Mouse (Mus musculus): ENCODE measurements at regions not wholly inside any gene's neighbourhood (a gene's known extent, or its start where the extent isn't known, plus 50 kb on each side); places are given as distances from the start of the nearest gene placed in this dataset.

DNA sequence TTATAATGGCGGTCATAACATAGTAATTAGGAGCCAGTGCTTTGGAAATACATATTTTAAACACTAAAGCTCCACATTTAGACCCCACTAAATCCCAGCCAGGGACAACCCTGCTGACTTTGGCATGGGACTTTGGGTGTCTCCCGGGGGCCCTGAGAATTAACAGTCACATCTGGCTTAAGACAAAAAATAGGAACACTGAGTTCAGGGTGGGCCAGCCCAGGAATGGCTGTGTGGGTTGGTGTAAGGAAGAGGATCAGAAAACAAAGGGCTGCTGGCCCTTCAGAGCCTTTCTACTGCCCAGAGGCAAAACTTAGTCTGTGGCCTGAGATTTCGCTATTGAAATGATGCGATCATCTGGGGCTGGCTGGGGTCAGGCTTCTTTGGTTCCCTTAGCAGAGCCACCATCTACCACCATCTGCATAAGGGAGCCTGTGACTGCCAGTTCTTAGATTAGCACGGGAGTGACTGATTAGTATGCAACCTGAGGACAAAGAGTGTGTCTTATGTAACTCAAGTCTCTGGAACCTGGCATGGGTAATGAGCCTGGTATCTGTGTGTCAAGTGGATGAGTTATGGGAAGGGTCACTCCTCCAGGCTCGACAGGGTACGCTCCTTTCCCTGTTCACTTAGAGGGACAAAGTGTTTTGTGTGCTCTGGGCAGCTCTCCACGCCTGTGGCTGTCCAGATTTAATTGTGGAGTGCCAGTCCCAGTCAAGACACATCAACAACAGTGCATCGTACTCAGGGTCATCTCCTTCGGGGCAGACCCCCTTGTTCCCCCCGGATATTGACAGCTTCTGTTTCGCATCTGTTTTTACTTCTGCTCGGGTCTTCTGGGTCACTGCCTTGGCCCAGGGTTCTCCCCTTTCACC, 199.0 kb downstream of the Ets1 start:
- Histone ChIP-seq H3K4me2 (replicated peaks; ENCODE audit: low read depth, low read length) (no peak overlapping the region), H3K36me3 (ENCODE audit: control insufficient read depth, insufficient read depth, low read length) (no peaks in the 10 kb centered on the region), H3K9me3 (ENCODE audit: control insufficient read depth, low read length) (no peaks in the 10 kb centered on the region), H3K27ac (ENCODE audit: low read depth, low read length) (no peak overlapping the region), H3K4me1 (replicated peaks; ENCODE audit: control insufficient read depth, insufficient read depth, low read length) (no peaks in the 10 kb centered on the region), H3K9ac (ENCODE audit: low read depth, low read length) (no peak overlapping the region), H3K4me3 (ENCODE audit: low read depth, low read length) (no peak overlapping the region), H3K27me3 (ENCODE audit: control insufficient read depth, insufficient read depth, low read length) (no peaks in the 10 kb centered on the region)
- DNase-seq (ENCODE audit: low spot score) (peak; percentile 48), ATAC-seq (ENCODE audit: low FRiP score) (peak; percentile 49)
- WGBS: 19% methylated on average over 13 of the region's 13 CpGs

DNA sequence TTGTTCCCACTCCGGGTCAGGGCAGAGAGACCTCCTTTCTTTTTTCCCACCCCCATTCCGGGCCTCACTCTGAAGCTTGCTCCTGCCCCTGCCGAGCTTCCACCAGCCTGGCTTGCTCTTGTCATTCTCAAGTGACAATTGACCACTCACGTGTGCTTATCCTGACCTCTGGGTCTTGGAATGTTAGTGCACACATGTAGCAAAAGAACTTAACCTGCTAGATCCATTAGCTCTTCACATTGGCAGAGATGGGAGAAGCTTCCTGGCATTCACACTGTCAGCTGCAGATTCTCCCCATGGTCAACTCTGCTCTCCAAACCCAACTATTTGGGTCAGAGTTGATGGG, 199.6 kb downstream of the Ets1 start:
- H3K36me3 ChIP-seq (ENCODE audit: control insufficient read depth, insufficient read depth, low read length): no peaks in the 10 kb centered on the region
- H3K9me3 ChIP-seq (ENCODE audit: control insufficient read depth, low read length): no peaks in the 10 kb centered on the region
- no peak overlapping the region for H3K9ac ChIP-seq (ENCODE audit: low read depth, low read length)
- no peak for DNase-seq (ENCODE audit: low spot score)
- H3K4me2 ChIP-seq (replicated peaks; ENCODE audit: low read depth, low read length): no peak overlapping the region
- H3K27ac ChIP-seq (ENCODE audit: low read depth, low read length): no peak overlapping the region
- H3K4me1 ChIP-seq (replicated peaks; ENCODE audit: control insufficient read depth, insufficient read depth, low read length): no peaks in the 10 kb centered on the region
- 8% methylated on average over 4 of the region's 4 CpGs for WGBS
- no peak for ATAC-seq (ENCODE audit: low FRiP score)
- no peak overlapping the region for H3K4me3 ChIP-seq (ENCODE audit: low read depth, low read length)
- H3K27me3 ChIP-seq (ENCODE audit: control insufficient read depth, insufficient read depth, low read length): no peaks in the 10 kb centered on the region

DNA sequence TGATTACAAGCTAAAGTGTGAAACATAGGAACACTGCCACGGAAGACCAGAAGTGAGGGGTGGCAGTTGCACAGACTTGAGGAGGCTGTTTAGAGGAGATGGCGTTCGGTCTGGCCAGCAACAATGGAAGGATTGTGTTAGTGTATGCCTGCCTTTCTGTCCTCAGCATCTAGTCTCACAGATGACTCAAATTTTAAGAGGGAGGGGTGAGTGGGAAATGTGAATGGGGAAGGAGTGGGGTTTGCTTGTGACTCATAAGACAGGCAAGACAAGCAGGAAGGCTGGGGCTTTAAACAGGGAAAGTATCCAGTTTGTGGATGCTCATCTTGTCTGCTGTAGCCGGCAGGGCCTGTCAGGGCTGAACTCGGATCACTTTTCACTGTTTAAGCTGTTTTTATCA, 200.3 kb downstream of the Ets1 start:
- no peak overlapping the region for H3K4me3 ChIP-seq (ENCODE audit: low read depth, low read length)
- H3K9ac ChIP-seq (ENCODE audit: low read depth, low read length): no peak overlapping the region
- no peaks in the 10 kb centered on the region for H3K9me3 ChIP-seq (ENCODE audit: control insufficient read depth, low read length)
- WGBS: 62% methylated on average over 5 of the region's 5 CpGs
- DNase-seq (ENCODE audit: low spot score): no peak
- H3K4me1 ChIP-seq (replicated peaks; ENCODE audit: control insufficient read depth, insufficient read depth, low read length): no peaks in the 10 kb centered on the region
- no peak overlapping the region for H3K27ac ChIP-seq (ENCODE audit: low read depth, low read length)
- no peak overlapping the region for H3K4me2 ChIP-seq (replicated peaks; ENCODE audit: low read depth, low read length)
- H3K36me3 ChIP-seq (ENCODE audit: control insufficient read depth, insufficient read depth, low read length): no peaks in the 10 kb centered on the region
- no peak for ATAC-seq (ENCODE audit: low FRiP score)
- no peaks in the 10 kb centered on the region for H3K27me3 ChIP-seq (ENCODE audit: control insufficient read depth, insufficient read depth, low read length)

DNA sequence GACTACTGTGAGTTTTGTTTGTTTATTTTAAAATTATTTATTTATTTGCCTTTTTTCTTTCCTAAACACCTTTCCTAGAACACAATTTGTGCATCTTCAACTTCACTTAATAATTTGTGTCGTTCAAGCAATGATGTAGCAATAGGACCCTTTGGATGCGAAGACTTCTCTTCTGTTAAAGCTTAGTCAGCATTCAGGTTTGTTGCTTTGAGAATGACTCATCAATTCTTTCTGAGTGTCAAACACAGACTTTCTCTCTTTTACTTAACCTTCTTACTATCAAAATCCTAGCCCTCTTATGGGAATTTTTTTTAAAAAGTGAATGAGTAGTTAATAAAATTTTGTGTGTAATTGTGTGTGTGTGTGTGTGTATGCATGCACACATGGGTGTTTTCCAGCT, 211.3 kb downstream of the Ets1 start:
- ATAC-seq (ENCODE audit: low FRiP score): no peak
- Histone ChIP-seq H3K27me3 (ENCODE audit: control insufficient read depth, insufficient read depth, low read length) (no peaks in the 10 kb centered on the region), H3K4me1 (replicated peaks; ENCODE audit: control insufficient read depth, insufficient read depth, low read length) (no peaks in the 10 kb centered on the region), H3K9ac (ENCODE audit: low read depth, low read length) (no peak overlapping the region), H3K4me2 (replicated peaks; ENCODE audit: low read depth, low read length) (no peak overlapping the region), H3K27ac (ENCODE audit: low read depth, low read length) (no peak overlapping the region), H3K36me3 (ENCODE audit: control insufficient read depth, insufficient read depth, low read length) (no peaks in the 10 kb centered on the region), H3K4me3 (ENCODE audit: low read depth, low read length) (no peak overlapping the region), H3K9me3 (ENCODE audit: control insufficient read depth, low read length) (no peaks in the 10 kb centered on the region)
- DNase-seq (ENCODE audit: low spot score): no peak
- WGBS: 89% methylated on average over 2 of the region's 2 CpGs

DNA sequence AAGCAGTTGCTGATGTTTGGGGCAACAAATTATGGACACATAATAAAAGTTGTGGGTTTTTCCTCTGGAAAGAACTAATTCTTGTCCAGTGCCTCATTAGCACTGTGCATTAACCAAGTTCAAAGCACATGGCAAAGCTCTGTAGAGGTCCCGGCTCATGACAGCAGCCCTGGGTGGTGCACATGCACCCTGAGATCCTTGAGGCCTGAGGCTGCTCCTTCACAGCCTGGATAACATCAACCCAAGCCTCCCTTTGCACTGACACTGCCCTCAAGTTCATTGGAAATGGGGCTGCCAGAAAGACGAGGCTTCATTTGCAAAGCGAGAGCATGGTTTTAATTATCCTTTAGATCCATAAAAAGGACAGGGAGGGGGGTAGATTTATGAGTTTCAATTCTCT, 216.3 kb downstream of the Ets1 start:
- WGBS: 70% methylated on average over 3 of the region's 3 CpGs
- DNase-seq (ENCODE audit: low spot score) (no peak), ATAC-seq (ENCODE audit: low FRiP score) (no peak)
- Histone ChIP-seq H3K4me2 (replicated peaks; ENCODE audit: low read depth, low read length) (no peak overlapping the region), H3K4me1 (replicated peaks; ENCODE audit: control insufficient read depth, insufficient read depth, low read length) (no peaks in the 10 kb centered on the region), H3K4me3 (ENCODE audit: low read depth, low read length) (no peak overlapping the region), H3K36me3 (ENCODE audit: control insufficient read depth, insufficient read depth, low read length) (no peaks in the 10 kb centered on the region), H3K9me3 (ENCODE audit: control insufficient read depth, low read length) (no peaks in the 10 kb centered on the region), H3K9ac (ENCODE audit: low read depth, low read length) (no peak overlapping the region), H3K27ac (ENCODE audit: low read depth, low read length) (no peak overlapping the region), H3K27me3 (ENCODE audit: control insufficient read depth, insufficient read depth, low read length) (no peaks in the 10 kb centered on the region)

DNA sequence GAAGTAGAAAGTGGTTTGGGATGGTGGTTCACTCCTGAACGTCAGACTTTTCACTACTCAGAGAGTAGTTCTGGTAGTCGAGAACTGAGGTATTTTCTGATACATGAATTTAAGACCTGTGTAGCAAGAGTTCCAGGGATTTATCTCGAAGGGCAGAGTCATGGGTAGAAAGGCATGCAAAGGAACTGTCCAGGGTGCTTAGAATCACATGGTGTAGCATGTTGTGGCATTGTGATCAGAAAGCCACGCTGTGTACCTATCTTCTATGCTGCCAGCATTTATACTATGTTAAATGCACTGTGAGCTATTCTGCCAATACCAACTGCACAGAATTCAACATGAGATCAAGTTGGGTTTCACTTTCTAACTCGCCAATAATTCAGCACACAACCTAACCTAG, 227.3 kb downstream of the Ets1 start:
- Histone ChIP-seq H3K4me1 (replicated peaks; ENCODE audit: control insufficient read depth, insufficient read depth, low read length) (no peaks in the 10 kb centered on the region), H3K36me3 (ENCODE audit: control insufficient read depth, insufficient read depth, low read length) (no peaks in the 10 kb centered on the region), H3K27me3 (ENCODE audit: control insufficient read depth, insufficient read depth, low read length) (no peaks in the 10 kb centered on the region), H3K9ac (ENCODE audit: low read depth, low read length) (no peak overlapping the region), H3K9me3 (ENCODE audit: control insufficient read depth, low read length) (no peaks in the 10 kb centered on the region), H3K4me2 (replicated peaks; ENCODE audit: low read depth, low read length) (no peak overlapping the region), H3K27ac (ENCODE audit: low read depth, low read length) (no peak overlapping the region), H3K4me3 (ENCODE audit: low read depth, low read length) (no peak overlapping the region)
- 85% methylated on average over 5 of the region's 5 CpGs for WGBS
- DNase-seq (ENCODE audit: low spot score) (peak; percentile 25), ATAC-seq (ENCODE audit: low FRiP score) (no peak)

DNA sequence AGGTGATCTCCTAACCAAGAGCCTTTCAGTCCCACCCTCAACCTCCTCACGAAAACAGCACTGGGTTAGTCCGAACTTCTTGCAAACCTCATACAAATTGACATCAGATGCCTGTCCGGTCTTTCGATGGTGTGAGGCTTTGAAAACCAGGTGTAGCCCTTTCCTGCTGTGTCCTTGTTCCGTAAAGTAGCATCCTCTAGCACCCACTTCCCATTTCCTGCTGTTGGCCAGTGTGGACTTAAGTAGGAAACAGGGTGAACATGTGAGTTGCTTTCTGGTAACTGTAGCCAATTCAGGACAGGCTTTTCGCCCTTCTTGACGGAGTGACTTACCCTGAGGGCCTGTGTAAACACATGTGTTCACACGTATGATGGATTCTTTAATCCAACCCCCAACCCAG, 232.9 kb downstream of the Ets1 start:
- Histone ChIP-seq H3K36me3 (ENCODE audit: control insufficient read depth, insufficient read depth, low read length) (no peaks in the 10 kb centered on the region), H3K27ac (ENCODE audit: low read depth, low read length) (no peak overlapping the region), H3K9me3 (ENCODE audit: control insufficient read depth, low read length) (no peaks in the 10 kb centered on the region), H3K4me2 (replicated peaks; ENCODE audit: low read depth, low read length) (no peak overlapping the region), H3K27me3 (ENCODE audit: control insufficient read depth, insufficient read depth, low read length) (no peaks in the 10 kb centered on the region), H3K4me1 (replicated peaks; ENCODE audit: control insufficient read depth, insufficient read depth, low read length) (no peaks in the 10 kb centered on the region), H3K4me3 (ENCODE audit: low read depth, low read length) (no peak overlapping the region), H3K9ac (ENCODE audit: low read depth, low read length) (no peak overlapping the region)
- WGBS: 86% methylated on average over 8 of the region's 8 CpGs
- DNase-seq (ENCODE audit: low spot score) (no peak), ATAC-seq (ENCODE audit: low FRiP score) (no peak)

DNA sequence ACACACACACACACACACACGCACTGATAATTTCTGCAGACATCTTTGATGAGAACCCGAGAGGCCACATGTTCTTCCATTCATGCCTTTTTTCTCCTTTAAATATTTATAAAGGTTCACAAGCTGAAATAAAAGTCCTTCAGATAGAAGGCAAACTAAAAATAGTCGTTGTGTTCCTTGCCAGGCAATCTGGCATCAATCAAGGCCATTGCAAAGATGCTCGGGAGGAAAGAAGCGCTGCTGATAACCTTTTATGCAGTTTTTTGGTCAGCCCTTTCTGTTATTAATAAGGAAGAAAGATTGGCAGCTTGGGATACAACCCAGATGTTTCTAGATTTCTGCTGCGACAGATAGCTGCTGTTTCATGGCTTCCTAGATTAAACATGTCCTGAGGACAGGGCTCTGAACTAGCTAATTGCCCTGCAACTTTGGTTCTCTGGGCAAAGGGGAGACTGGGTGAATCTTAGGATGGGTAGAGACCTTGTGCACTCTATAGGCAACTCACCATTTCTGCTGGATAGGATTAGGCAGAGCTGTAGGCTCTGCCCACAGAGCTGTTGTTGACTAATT, 238.4 kb downstream of the Ets1 start:
- no peak for ATAC-seq (ENCODE audit: low FRiP score)
- H3K9ac ChIP-seq (ENCODE audit: low read depth, low read length): no peak overlapping the region
- WGBS: 74% methylated on average over 6 of the region's 6 CpGs
- no peaks in the 10 kb centered on the region for H3K9me3 ChIP-seq (ENCODE audit: control insufficient read depth, low read length)
- H3K4me3 ChIP-seq (ENCODE audit: low read depth, low read length): no peak overlapping the region
- H3K4me2 ChIP-seq (replicated peaks; ENCODE audit: low read depth, low read length): no peak overlapping the region
- DNase-seq (ENCODE audit: low spot score): no peak
- H3K27ac ChIP-seq (ENCODE audit: low read depth, low read length): no peak overlapping the region
- H3K27me3 ChIP-seq (ENCODE audit: control insufficient read depth, insufficient read depth, low read length): no peaks in the 10 kb centered on the region
- H3K36me3 ChIP-seq (ENCODE audit: control insufficient read depth, insufficient read depth, low read length): no peaks in the 10 kb centered on the region
- H3K4me1 ChIP-seq (replicated peaks; ENCODE audit: control insufficient read depth, insufficient read depth, low read length): no peaks in the 10 kb centered on the region
